Mouse (Mus musculus) lung, postnatal 14 days (tissue): ENCODE results near the gene Tcf20.
"Not testable (repeated sequence)": the region's sequence is repeated elsewhere in the genome, so short reads cannot be mapped to it uniquely, and the experiment has no call there.

Experiments
- DNase-seq: peaks from one replicate; pipeline ENCODE4 v3.0.0; 2021

Tcf20 gene

GRCm38 (mm10) chr15:82898141-82898739, 89.4 kb downstream of the Tcf20 start:
- DNase-seq = no peak

GRCm38 (mm10) chr15:82896336-82896735, 91.3 kb downstream of the Tcf20 start:
- DNase-seq = no peak

- no peak for DNase-seq
These were observed 97.2 kb downstream of the Tcf20 start for GRCm38 (mm10) chr15:82890470-82890869.

- no peak for DNase-seq
These were observed 98.2 kb downstream of the Tcf20 start for GRCm38 (mm10) chr15:82889426-82889825.

- DNase-seq = no peak
These were observed 99.2 kb downstream of the Tcf20 start for GRCm38 (mm10) chr15:82888466-82888865.

GRCm38 (mm10) chr15:82877309-82877708, 110.4 kb downstream of the Tcf20 start:
- no peak for DNase-seq

- no peak for DNase-seq
These were observed 110.8 kb downstream of the Tcf20 start for GRCm38 (mm10) chr15:82876863-82877262.

GRCm38 (mm10) chr15:82872037-82872436, 115.6 kb downstream of the Tcf20 start:
- DNase-seq = no peak

- not testable (repeated sequence) for DNase-seq
These were observed 121.4 kb downstream of the Tcf20 start for GRCm38 (mm10) chr15:82866286-82866685.

GRCm38 (mm10) chr15:82863674-82864073, 124.0 kb downstream of the Tcf20 start:
- no peak for DNase-seq

- no peak for DNase-seq
These were observed 130.9 kb downstream of the Tcf20 start for GRCm38 (mm10) chr15:82856652-82857378.

- no peak for DNase-seq
These were observed 131.6 kb downstream of the Tcf20 start for GRCm38 (mm10) chr15:82856065-82856464.

GRCm38 (mm10) chr15:82839146-82839545, 148.5 kb downstream of the Tcf20 start:
- no peak for DNase-seq

- DNase-seq = no peak
These were observed 157.8 kb downstream of the Tcf20 start for GRCm38 (mm10) chr15:82829917-82830316.

- no peak for DNase-seq
These were observed 161.8 kb downstream of the Tcf20 start for GRCm38 (mm10) chr15:82825866-82826265.

- DNase-seq = no peak
These were observed 165.3 kb downstream of the Tcf20 start for GRCm38 (mm10) chr15:82822347-82822746.

- no peak for DNase-seq
These were observed 166.0 kb downstream of the Tcf20 start for GRCm38 (mm10) chr15:82821657-82822056.

- no peak for DNase-seq
These were observed 172.4 kb downstream of the Tcf20 start for GRCm38 (mm10) chr15:82815296-82815695.

- DNase-seq = peak; percentile 76
These were observed 172.9 kb downstream of the Tcf20 start for GRCm38 (mm10) chr15:82814806-82815205.

- DNase-seq = no peak
These were observed 173.4 kb downstream of the Tcf20 start for GRCm38 (mm10) chr15:82814321-82814720.

GRCm38 (mm10) chr15:82810556-82810955, 177.1 kb downstream of the Tcf20 start:
- no peak for DNase-seq

GRCm38 (mm10) chr15:82809511-82809910, 178.2 kb downstream of the Tcf20 start:
- DNase-seq = no peak

GRCm38 (mm10) chr15:82806969-82807763, 180.5 kb downstream of the Tcf20 start:
- no peak for DNase-seq
